Mouse (Mus musculus): ENCODE measurements around the gene Fhl1. TPM values are rescaled to one million over a fixed set of nuclear protein-coding genes. Genes with fewer than 3 reads are reported as not detected.

The Fhl1 gene
- polyA plus RNA-seq, 1 experiment from 2014 or later = 241 TPM

DNA sequence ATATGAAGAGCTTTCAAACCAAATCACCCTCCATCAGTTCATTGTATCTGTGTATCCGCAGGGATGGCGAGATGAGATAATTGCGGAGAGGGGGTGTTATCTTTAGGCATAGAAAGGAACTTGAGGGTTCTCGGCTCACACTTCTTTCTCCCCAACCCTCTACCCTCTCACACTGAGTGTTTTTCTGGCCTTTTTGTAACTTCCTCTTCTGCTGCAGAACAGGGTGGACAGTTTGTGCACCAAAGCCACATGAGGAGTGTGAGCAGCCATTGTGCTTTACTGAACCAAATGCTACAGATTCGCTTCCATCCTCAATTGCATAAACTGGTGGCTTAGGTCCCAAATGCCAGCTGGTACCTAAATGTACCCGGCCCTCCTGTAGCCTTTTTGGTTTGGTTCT is 104.3 kb downstream of the Fhl1 start:
- no peaks in the 10 kb centered on the region for H3K4me1 ChIP-seq (ENCODE audit: insufficient read depth)
- no peaks in the 10 kb centered on the region for H3K9me3 ChIP-seq (ENCODE audit: low read depth, low read length)
- H3K4me3 ChIP-seq (ENCODE audit: low read depth, low read length) = no peak overlapping the region
- no peak overlapping the region for H3K4me2 ChIP-seq
- no peak overlapping the region for H3K9ac ChIP-seq
- no peak for TF ChIP-seq CTCF (IDR thresholded peaks at IDR 0.05; ENCODE audit: low read depth)
- no peaks in the 10 kb centered on the region for H3K36me3 ChIP-seq (ENCODE audit: insufficient read depth)
- no peak overlapping the region for H3K27ac ChIP-seq (ENCODE audit: low read depth)
- no peak for DNase-seq
- 76% methylated on average over 6 of the region's 6 CpGs for WGBS
- H3K27me3 ChIP-seq (ENCODE audit: insufficient read depth, low read length) = no peaks in the 10 kb centered on the region
- no peak for ATAC-seq (ENCODE audit: insufficient read depth)

DNA sequence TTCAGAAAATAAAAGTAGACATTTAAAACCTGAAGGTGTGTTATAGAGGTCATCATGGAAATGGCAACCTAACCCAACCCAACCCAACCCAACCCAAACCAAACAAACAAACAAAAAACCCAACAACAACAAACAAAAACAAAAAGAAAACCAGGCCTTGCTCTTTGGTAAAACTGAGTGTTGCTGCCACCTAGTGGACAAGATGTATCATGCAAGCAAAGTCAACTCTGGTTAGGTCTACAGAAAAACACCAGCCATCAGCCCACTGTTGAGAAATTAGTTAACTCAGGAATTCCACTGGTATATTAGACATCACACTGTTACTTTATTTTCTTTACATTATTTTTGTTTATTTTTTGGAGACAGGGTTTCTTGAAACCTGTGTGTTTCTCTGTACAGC is 107.8 kb downstream of the Fhl1 start:
- H3K36me3 ChIP-seq (ENCODE audit: insufficient read depth) = no peaks in the 10 kb centered on the region

DNA sequence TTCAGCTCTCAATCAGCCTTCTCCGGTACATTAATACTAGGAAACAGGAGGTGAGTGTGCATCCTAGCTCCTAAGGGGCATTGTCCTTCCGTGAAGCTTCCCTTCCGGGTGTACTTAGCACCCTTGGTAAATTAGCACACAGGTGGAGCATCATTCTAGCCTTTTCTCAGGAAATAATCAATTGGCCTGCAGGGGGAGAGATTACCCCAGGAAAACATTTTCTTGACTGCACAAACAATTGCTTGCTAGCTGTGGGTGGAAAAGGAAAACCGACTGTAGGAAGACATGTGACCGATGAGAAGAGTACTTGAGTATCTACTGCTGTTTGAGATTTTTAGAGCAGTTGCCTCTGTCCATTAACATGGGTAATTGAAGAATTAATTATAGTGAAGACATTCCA is 109.7 kb downstream of the Fhl1 start:
- H3K4me1 ChIP-seq (ENCODE audit: insufficient read depth) = no peaks in the 10 kb centered on the region
- no peak overlapping the region for H3K27ac ChIP-seq (ENCODE audit: low read depth)
- no peaks in the 10 kb centered on the region for H3K36me3 ChIP-seq (ENCODE audit: insufficient read depth)
- ATAC-seq (ENCODE audit: insufficient read depth) (no peak), DNase-seq (peak; percentile 8)
- 59% methylated on average over 5 of the region's 5 CpGs for WGBS
- no peaks in the 10 kb centered on the region for H3K9me3 ChIP-seq (ENCODE audit: low read depth, low read length)
- H3K27me3 ChIP-seq (ENCODE audit: insufficient read depth, low read length) = no peaks in the 10 kb centered on the region
- H3K9ac ChIP-seq = no peak overlapping the region
- H3K4me2 ChIP-seq = no peak overlapping the region
- H3K4me3 ChIP-seq (ENCODE audit: low read depth, low read length) = no peak overlapping the region
- TF ChIP-seq CTCF (IDR thresholded peaks at IDR 0.05; ENCODE audit: low read depth) = no peak

More for the DNA sequence above, 107.8 kb downstream of the Fhl1 start:
- no peaks in the 10 kb centered on the region for H3K4me1 ChIP-seq (ENCODE audit: insufficient read depth)
- peak; percentile 72 for TF ChIP-seq CTCF (IDR thresholded peaks at IDR 0.05; ENCODE audit: low read depth)
- H3K9me3 ChIP-seq (ENCODE audit: low read depth, low read length) = no peaks in the 10 kb centered on the region
- no peak overlapping the region for H3K4me2 ChIP-seq
- DNase-seq (peak; percentile 71), ATAC-seq (ENCODE audit: insufficient read depth) (no peak)
- no peaks in the 10 kb centered on the region for H3K27me3 ChIP-seq (ENCODE audit: insufficient read depth, low read length)
- no peak overlapping the region for H3K4me3 ChIP-seq (ENCODE audit: low read depth, low read length)
- no peak overlapping the region for H3K9ac ChIP-seq
- no peak overlapping the region for H3K27ac ChIP-seq (ENCODE audit: low read depth)

Other genes starting within 250 kb of the Fhl1 start
- not detected in 2 replicates for gene Gm10477, start 207.0 kb upstream of the Fhl1 start, polyA plus RNA-seq (2014; fragmentation: Nextera tagmentation; extraction: Ambion mirVana)
- gene Gm648, start 182.2 kb upstream of the Fhl1 start, polyA plus RNA-seq (2014; fragmentation: Nextera tagmentation; extraction: Ambion mirVana) = not detected in 2 replicates
- 30.9 and 32.3 TPM in 2 replicates for gene Mmgt1, start 133.7 kb upstream of the Fhl1 start, polyA plus RNA-seq (2014; fragmentation: Nextera tagmentation; extraction: Ambion mirVana)
- 8.7 and 8.9 TPM in 2 replicates for gene Slc9a6, start 122.0 kb upstream of the Fhl1 start, polyA plus RNA-seq (2014; fragmentation: Nextera tagmentation; extraction: Ambion mirVana)
- gene Map7d3, start 90.5 kb downstream of the Fhl1 start, polyA plus RNA-seq (2014; fragmentation: Nextera tagmentation; extraction: Ambion mirVana) = 2.4 and 2.6 TPM in 2 replicates
- not detected in 2 replicates for gene Adgrg4, start 138.4 kb downstream of the Fhl1 start, polyA plus RNA-seq (2014; fragmentation: Nextera tagmentation; extraction: Ambion mirVana)

All from lung, embryonic 14.5 days (tissue).